Mouse (Mus musculus) left cerebral cortex, adult 18-20 months (tissue): ENCODE measurements at regions not wholly inside any gene's neighbourhood (a gene's known extent, or its start where the extent isn't known, plus 50 kb on each side); places are given as distances from the start of the nearest gene placed in this dataset.
"Not testable (repeated sequence)": the region's sequence is repeated elsewhere in the genome, so short reads cannot be mapped to it uniquely, and the experiment has no call there.

ENCODE experiments used
- DNase-seq, 2 experiments: peaks; one replicate each; pipeline ENCODE4 v3.0.0; 2021 to 2022; ENCODE audit warnings: low spot score in 2 of 2, mixed read lengths in 1 of 2

DNA sequence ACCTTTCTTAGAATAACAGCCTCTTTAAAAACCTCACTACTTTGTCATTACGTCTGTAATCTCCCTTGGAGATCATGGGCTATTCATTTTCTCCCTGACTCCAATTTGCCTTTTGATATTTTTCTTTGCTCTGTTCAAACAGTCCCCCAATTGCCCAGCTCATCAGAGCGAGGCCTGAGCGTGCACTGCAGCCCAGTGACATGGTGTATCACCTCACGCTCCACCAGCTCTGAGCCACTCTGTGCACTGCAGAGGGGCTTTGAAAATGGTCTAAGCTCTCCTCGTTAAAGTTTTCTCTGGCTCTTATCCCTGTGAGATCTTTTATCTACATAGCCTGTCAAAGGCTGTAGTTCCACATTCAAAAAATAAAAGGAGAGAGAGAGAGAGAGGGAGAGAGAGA lies 152.1 kb downstream of the Srek1 start:
- no peak for DNase-seq

- DNase-seq, result not testable (repeated sequence)
Observed at GRCm38 (mm10) chr13:103620958-103621357, 153.4 kb downstream of the Srek1 start.

DNA sequence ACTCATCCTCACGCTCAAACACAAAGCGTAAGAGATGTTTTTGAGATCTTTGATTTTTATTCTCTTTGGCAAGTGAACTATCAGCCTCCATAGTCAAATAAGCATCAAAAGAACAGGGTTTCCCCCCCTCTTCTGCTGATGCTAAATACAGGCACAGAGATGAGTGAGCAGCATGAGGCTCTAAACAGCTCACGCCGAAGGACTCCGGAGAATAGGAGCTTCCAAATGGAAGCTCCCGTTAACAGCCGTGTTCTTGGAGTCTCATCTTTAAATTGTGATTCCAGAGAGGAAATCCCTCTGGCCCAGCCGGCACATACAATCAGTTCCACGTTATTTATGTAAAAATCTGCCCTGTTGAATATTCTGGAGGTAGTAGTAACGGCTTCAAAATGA lies 161.1 kb downstream of the Srek1 start:
- no peak for DNase-seq

- DNase-seq, result no peak
Observed at GRCm38 (mm10) chr13:103612720-103613332, 161.6 kb downstream of the Srek1 start.

- DNase-seq, result peak in 1 of 2 experiments; percentile 20
Observed at GRCm38 (mm10) chr13:103602302-103602701, 172.1 kb downstream of the Srek1 start.

GRCm38 (mm10) chr13:103592371-103592770 lies 182.0 kb downstream of the Srek1 start:
- DNase-seq, result no peak

GRCm38 (mm10) chr13:103591874-103592273 lies 182.5 kb downstream of the Srek1 start:
- DNase-seq, result no peak

DNA sequence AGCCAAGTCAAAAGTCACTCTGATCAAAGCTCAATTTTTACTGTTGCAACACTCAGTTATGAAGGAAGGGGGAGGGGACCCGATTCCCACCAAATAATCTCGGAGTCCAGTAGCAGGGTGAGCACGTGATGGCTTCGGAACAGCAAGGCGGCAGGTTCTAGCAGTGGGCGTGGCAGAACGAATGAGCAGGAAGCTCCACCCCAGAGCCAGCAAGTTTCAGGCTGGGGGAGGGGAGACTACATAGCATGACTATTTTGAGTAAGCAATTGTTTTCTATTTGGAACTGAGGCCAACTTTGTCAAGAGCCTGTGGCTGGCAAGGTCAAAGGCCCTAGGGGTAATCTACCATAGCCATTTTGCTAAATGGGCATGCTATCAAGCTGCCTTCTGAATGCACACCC lies 183.0 kb downstream of the Srek1 start:
- DNase-seq, result not testable (repeated sequence)

GRCm38 (mm10) chr13:103589646-103590045 lies 184.8 kb downstream of the Srek1 start:
- no peak for DNase-seq

DNA sequence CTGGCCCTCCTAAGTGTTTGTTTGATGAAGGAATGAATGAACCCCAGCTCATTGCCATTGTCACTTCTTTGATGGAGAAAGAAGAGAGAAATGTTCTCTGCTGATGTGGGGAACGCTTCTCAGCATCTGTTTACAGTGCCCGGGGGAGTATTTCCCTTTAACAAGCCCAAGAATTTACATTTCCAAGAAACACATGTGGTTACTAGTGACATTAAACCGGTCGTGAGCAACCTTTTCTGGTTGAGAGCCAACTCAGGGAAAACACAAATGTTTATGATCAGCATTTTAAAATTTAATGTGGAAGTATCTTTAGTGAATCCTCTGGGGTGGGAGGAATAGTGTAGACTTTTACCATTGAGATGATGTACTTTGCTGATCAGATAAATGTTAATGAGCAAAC lies 197.6 kb downstream of the Srek1 start:
- no peak for DNase-seq

- DNase-seq, result no peak
Observed at GRCm38 (mm10) chr13:103564715-103565114, 209.7 kb downstream of the Srek1 start.

DNA sequence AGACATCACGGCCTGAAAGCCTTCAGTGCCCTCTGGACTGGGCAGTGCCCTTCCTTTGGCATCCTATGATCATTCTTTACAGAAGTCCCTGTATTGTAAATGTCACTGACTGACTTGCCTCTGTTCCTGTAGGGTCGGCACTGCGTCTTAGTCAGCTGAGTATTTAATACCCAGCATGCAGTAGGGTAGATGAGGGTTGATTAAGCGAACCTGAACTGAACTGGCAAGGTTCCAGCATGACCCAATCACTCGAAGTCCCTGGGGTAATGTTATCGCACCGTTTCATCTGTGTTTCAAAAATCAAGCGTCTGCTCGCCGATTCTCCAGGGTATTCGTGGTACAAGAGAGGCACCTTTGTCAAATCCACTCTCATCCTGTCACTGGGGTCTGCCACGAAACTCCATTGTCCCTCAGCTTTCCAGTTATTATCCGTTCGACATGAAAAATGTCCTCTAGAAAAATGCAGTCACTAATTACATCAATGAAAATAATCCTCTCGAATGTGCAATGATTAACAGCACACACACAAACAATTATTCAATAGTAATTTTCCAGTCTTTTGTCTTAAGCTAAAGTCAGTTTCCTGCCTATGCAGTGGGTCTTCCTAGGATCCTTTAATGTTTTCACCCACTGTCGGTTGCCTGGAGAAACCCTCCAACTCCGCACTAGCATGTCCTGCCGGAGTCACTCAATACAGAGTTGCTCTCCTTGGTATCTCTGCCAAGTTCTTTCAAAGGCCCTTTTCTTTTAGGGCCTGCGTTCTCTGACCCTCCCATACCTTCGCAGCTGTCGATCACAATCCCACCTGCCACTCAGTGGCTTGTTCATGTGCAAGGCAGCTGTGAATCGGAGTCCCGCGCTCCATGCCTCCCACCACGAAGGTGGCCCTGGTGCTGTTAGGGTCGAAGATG lies 212.4 kb downstream of the Srek1 start:
- DNase-seq, result no peak

- no peak for DNase-seq
Observed at GRCm38 (mm10) chr13:103558915-103559314, 215.5 kb downstream of the Srek1 start.

- DNase-seq, result no peak
Observed at GRCm38 (mm10) chr13:103539577-103539976, 205.3 kb upstream of the Mast4 start.

- no peak for DNase-seq
Observed at GRCm38 (mm10) chr13:103513825-103514224, 179.5 kb upstream of the Mast4 start.

DNA sequence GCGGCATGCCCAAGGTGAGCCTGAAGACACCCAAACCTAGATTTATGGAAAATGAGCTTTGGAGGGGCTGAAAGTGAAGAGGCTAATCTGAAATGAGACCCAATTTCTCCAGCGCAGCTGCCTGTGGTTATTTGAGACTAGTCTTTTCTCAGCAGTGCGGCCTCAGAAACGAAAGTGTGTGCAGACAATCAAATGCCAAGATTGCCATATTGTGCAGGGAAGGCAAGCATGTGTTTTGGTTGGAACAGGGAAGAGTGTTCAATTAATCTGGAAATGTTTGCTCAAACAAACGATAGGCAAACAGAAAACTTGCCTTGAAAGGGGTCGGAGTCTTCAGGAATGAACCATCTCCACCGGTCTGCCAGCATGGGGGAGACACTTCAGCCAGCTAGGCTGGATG lies 178.2 kb upstream of the Mast4 start:
- DNase-seq, result no peak

DNA sequence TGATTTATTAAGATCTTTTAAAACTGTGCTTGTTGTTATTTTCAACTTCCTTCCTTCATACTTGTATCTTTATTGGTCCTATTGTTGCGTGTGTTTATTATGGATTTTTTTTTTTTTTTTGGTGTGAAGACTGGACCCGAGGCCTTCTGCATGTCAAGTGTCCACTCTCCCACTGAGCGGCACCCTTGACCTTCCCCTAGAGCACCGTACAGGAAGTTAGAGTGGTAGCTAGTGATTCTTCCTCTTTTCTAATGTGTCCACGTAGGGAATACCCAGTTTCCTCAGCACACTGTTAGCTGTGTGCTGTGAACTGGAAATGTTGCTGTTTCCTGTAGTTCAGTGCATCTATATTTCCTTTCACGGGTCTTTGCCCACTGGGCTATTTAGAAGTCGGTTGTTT lies 170.7 kb upstream of the Mast4 start:
- DNase-seq, result no peak

DNA sequence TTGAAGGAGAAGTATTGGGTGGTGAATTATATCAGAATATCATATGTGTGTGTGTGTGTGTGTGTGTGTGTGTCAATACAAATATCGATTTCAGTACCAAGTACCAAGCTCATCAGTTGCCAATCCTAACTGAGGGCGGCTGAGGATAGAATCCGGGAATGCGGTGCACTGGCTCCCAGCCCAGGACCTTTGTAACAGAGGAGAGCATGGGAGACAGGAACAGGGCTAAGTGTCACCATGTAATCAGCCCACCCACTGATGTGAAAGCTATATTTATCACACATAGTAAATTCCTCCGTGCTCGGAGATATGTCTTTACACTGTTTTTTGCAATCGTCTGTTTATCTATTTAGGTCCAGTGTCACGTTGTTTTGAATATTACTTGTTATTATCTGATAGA lies 165.1 kb upstream of the Mast4 start:
- no peak for DNase-seq

DNA sequence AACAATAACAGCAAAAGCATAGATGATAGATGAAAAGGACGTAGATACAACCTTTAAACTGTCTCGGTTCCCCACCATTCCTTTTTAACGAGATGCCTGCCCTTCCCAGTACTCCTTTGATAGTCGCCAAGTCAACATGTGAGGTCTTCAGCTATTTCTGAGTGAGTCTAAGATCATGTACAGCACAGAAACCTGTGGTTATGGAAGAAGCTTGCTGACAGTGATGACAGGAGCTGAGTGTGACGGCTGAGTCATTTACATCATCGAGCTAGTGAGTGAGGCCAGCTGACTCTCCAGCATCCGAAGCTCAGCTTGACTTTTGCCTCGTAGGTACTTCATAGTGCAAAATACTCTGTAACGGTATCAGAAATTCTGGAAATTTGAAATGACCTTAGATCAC lies 160.1 kb upstream of the Mast4 start:
- no peak for DNase-seq

DNA sequence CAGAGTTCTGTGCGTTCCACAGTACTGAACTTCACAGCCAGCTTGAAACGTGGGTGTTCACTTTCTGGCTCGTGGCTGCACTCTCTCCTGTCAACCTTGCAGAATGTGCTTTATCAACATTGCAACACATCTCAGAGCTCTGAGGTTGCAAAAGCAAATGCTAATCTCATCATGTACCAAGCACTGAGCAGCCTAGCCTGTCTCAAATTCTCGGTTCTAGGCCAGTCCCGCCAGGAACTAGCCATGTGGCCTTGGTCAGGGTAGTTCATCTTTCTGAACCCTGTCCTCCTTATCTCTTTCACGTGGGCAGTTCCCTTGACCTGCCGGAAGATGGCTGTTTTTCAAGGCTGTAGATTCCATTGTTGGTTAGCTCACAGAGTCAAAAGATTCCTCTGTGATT lies 159.3 kb upstream of the Mast4 start:
- no peak for DNase-seq

DNA sequence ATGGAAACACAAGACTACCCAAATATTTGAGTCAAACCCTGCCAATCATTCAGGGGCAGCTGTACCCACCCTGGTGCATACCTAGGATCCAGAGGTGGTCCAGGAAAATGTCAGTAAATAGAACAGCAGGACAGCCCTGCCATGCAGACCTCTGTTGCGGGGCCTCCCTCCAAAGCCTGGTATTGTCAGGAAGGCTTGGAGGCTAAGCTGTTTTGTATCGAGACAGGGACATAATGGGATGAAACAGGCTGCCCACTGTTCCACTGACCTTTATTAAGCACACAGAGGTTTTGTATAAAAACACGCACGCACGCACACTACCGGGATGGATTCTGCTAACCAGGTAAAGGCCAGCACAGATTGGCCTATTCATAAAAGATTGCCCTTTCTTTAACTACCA lies 155.8 kb upstream of the Mast4 start:
- no peak for DNase-seq

- no peak for DNase-seq
Observed at GRCm38 (mm10) chr13:103484092-103484491, 149.8 kb upstream of the Mast4 start.

- DNase-seq, result no peak
Observed at GRCm38 (mm10) chr13:103483392-103483791, 149.1 kb upstream of the Mast4 start.
